Comparison of ENCODE assay signal across 9 mouse cellular contexts in the genomic region with DNA sequence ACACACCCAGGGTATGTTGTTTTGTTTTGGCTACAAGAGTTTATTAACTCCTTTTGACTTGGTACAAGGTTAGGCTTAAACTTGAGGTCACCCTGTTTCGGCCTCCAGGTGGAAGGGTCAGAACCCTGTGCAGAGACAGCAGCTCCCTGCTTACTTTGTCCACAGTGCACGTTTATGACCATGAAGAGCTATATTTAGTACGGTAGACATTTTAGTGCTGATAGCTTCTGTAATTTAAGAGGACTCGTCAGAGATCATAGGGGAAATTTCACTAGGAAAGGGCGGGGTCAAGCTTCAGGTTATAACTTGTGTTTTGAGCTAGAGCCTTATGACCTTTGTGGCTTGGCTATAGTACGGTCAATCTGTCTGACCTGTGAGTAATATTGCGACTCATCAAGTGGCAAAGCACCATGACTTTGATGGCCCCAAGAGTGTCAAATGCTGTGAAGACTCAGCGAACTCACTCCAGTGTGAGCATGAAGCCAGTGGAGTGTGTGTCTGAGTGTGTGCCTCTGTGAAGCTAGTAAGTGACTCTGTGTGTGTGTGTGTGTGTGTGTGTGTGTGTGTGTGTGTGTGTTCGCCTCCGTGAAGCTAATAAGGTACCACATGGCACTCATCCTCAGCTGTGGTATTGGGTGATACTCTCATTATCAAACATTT. TPM values are rescaled to one million over a fixed set of nuclear protein-coding genes. Genes with fewer than 3 reads are reported as not detected.
DNase-seq lines count a peak whose midpoint lies in the region; ATAC-seq and TF ChIP-seq lines count a peak whose summit lies in the region.
"Had no signal": no experiment of that assay in that cellular context is flagged by ENCODE, and none has a peak within 500 bp of the region (broad histone marks: within the 10 kb centered on the region; RNA-seq: fewer than 3 reads in every experiment).

No protein-coding gene starts in this region.

- no peak for ATAC-seq in limb, embryonic 14.5 days (ENCODE audit: low FRiP score, low read depth)
- peak; percentile 40 for ATAC-seq in inflammation-experienced regulatory T-cells, adult 6 months

- TF ChIP-seq POLR2A in limb, embryonic 14.5 days (IDR thresholded peaks at IDR 0.05; ENCODE audit: borderline replicate concordance, extremely low read depth, insufficient read depth, insufficient read length) = no peak

- 72% methylated on average over 10 of the region's 10 CpGs for WGBS in limb, embryonic 14.5 days
- WGBS in limb, embryonic 10.5 days = 70% methylated on average over 10 of the region's 10 CpGs

- no peaks in the 10 kb centered on the region for H3K36me3 ChIP-seq in limb, embryonic 14.5 days (ENCODE audit: control insufficient read depth, insufficient read depth, low read length)
- no peaks in the 10 kb centered on the region for H3K36me3 ChIP-seq in limb, embryonic 10.5 days
- H3K36me3 ChIP-seq: embryonic facial prominence, embryonic 13.5 days; limb, embryonic 13.5 days had no signal

- H3K9ac ChIP-seq in limb, embryonic 14.5 days (ENCODE audit: low read depth, low read length, severe bottlenecking) = no peak overlapping the region
- H3K9ac ChIP-seq: embryonic facial prominence, embryonic 13.5 days; limb, embryonic 13.5 days had no signal

- H3K4me2 ChIP-seq in limb, embryonic 14.5 days (replicated peaks; ENCODE audit: low read depth, low read length, severe bottlenecking) = no peak overlapping the region
- H3K4me2 ChIP-seq: embryonic facial prominence, embryonic 13.5 days; limb, embryonic 13.5 days had no signal

- H3K4me1 ChIP-seq in limb, embryonic 14.5 days (ENCODE audit: control insufficient read depth, insufficient read depth, low read length) = peaks cover 9% of the 10 kb centered on the region; the same call in 1 of the 2 replicates
- peaks cover 32% of the 10 kb centered on the region for H3K4me1 ChIP-seq in limb, embryonic 10.5 days
- H3K4me1 ChIP-seq: embryonic facial prominence, embryonic 13.5 days had no signal

- no peak for DNase-seq in limb, embryonic 14.5 days (ENCODE audit: low spot score)
- DNase-seq in limb, embryonic 10.5 days (ENCODE audit: low spot score) = no peak
- DNase-seq in NIH3T3 (ENCODE audit: low read depth) = peak; percentile 45
- DNase-seq in skeletal muscle tissue, adult 2 months (ENCODE audit: low read depth, low spot score) = peak; percentile 25
- DNase-seq in layer of hippocampus, adult 2 months (ENCODE audit: low spot score in 2 of 2) = no peak
- DNase-seq in urinary bladder, postnatal 14 days (ENCODE audit: low spot score) = no peak

- H3K27me3 ChIP-seq in limb, embryonic 14.5 days (ENCODE audit: control insufficient read depth, insufficient read depth, low read length) = no peaks in the 10 kb centered on the region
- H3K27me3 ChIP-seq in limb, embryonic 10.5 days (ENCODE audit: low read depth, poor library complexity, severe bottlenecking) = no peaks in the 10 kb centered on the region
- H3K27me3 ChIP-seq: embryonic facial prominence, embryonic 13.5 days; limb, embryonic 13.5 days had no signal

- no peak overlapping the region for H3K4me3 ChIP-seq in limb, embryonic 14.5 days (replicated peaks; ENCODE audit: low read length)
- H3K4me3 ChIP-seq in limb, embryonic 10.5 days = no peak overlapping the region
- H3K4me3 ChIP-seq in layer of hippocampus, adult 2 months = no peak overlapping the region
- H3K4me3 ChIP-seq: embryonic facial prominence, embryonic 13.5 days; limb, embryonic 13.5 days had no signal

- 0 out of 2 replicates have a peak overlapping the region, but pooled peaks have one; percentile 3 for H3K27ac ChIP-seq in limb, embryonic 14.5 days (replicated peaks; ENCODE audit: low read depth, low read length)
- no peak overlapping the region for H3K27ac ChIP-seq in limb, embryonic 10.5 days
- H3K27ac ChIP-seq in layer of hippocampus, adult 2 months = no peak overlapping the region
- H3K27ac ChIP-seq: embryonic facial prominence, embryonic 13.5 days; limb, embryonic 13.5 days had no signal

- TF ChIP-seq CTCF in layer of hippocampus, adult 2 months (conservative IDR thresholded peaks at IDR 0.05) = no peak

- H3K9me3 ChIP-seq in limb, embryonic 14.5 days (ENCODE audit: control insufficient read depth, low read length) = no peaks in the 10 kb centered on the region
- H3K9me3 ChIP-seq in limb, embryonic 10.5 days (replicated peaks) = no peaks in the 10 kb centered on the region
- H3K9me3 ChIP-seq: embryonic facial prominence, embryonic 13.5 days; limb, embryonic 13.5 days had no signal

RNA-seq across cellular contexts. Expression of a gene that starts 45.7 kb away (rescaled TPM):
- polyA plus RNA-seq in limb, embryonic 14.5 days (2012; rRNA removed) = 10.2 and 14.2 TPM in 2 replicates
- polyA plus RNA-seq in limb, embryonic 14.5 days (2014; fragmentation: Nextera tagmentation; extraction: Ambion mirVana) = 23.3 and 24.3 TPM in 2 replicates
- polyA plus RNA-seq in limb, embryonic 10.5 days (2016; fragmentation: Nextera tagmentation; extraction: Ambion mirVana) = 10.8 and 14.8 TPM in 2 replicates
- 10 to 100 TPM; 38.9 to 47.6 (median 41.2) TPM for polyA plus RNA-seq in inflammation-experienced regulatory T-cells, adult 6 months (2017; shearing (Covaris generic))
- total RNA-seq in layer of hippocampus, adult 2 months (2021) = 1 to 10 TPM; 4.7 to 4.8 TPM

Comparison
In these comparisons a context has a peak if more than half of its experiments do, and no peak if none do; other contexts are left out.
1. DNase-seq: peak in NIH3T3 (single experiment) and skeletal muscle tissue, adult 2 months (single experiment); none in limb, embryonic 14.5 days (single experiment), limb, embryonic 10.5 days (single experiment), layer of hippocampus, adult 2 months (0 of 2) and urinary bladder, postnatal 14 days (single experiment).